Mouse (Mus musculus) adrenal gland, adult 10 weeks (tissue): ENCODE results near the gene March4. TPM values are rescaled to one million over a fixed set of nuclear protein-coding genes. Genes with fewer than 3 reads are reported as not detected.

Experiments used
- polyA plus RNA-seq: library from polyadenylated mRNA; stranded (reverse); fragments of 350-450 nt; fragmentation: Illumina TruSeq; extraction: RNeasy Lipid Tissue Mini Kit (QIAGEN cat#74804); gene quantifications from one replicate; pipeline ENCODE4 v1.2.3, GENCODE M21; 2014; ENCODE audit warnings: low read depth, low replicate concordance

The March4 gene
- 0.12 TPM for polyA plus RNA-seq

GRCm38 (mm10) chr1:72536611-72537351, at the start of gene March4:
March4 (minus strand) TSS chr1:72536930.

GRCm38 (mm10) chr1:72582947-72583731, 46.4 kb upstream of the March4 start, which contains the start of gene Smarcal1:
Smarcal1 (plus strand) TSS chr1:72583251.

Other genes with a start within 250 kb of the March4 start
- gene Xrcc5, start 229.5 kb downstream of the March4 start, polyA plus RNA-seq: 21.9 TPM
- 7.7 TPM for gene Smarcal1, start 46.3 kb upstream of the March4 start, polyA plus RNA-seq
- gene Ankar, start 163.6 kb upstream of the March4 start, polyA plus RNA-seq: not detected
- gene Rpl37a, start 174.4 kb upstream of the March4 start, polyA plus RNA-seq: 32.1 TPM